Mouse (Mus musculus) forebrain, embryonic 14.5 days (tissue): ENCODE measurements around the gene Robo1. TPM values are rescaled to one million over a fixed set of nuclear protein-coding genes. Genes with fewer than 3 reads are reported as not detected.

Experiments used
- ATAC-seq: fragments of 200-750 bp; cut with Nextera tagmentation; 2 replicates; pipeline ENCODE4 v1.8.0; 2017; ENCODE audit warnings: mild to moderate bottlenecking, moderate library complexity
- DNase-seq: peaks from one replicate; pipeline ENCODE4 v3.0.0-alpha.2; 2015; ENCODE audit warnings: low spot score
- H3K27ac ChIP-seq: fragments of 300-500 bp; sonication (generic); 2 replicates; pipeline ENCODE4 v1.5.1; 2014; ENCODE audit warnings: low read depth, mild to moderate bottlenecking, control low read depth, low read length, moderate library complexity
- H3K27me3 ChIP-seq: fragments of 300-500 bp; sonication (generic); replicated peaks from 2 replicates; pipeline ENCODE4 v1.6.1; 2014; ENCODE audit warnings: low read length, control low read depth, mixed read lengths; ENCODE audit not compliant: control insufficient read depth, insufficient read depth
- H3K36me3 ChIP-seq: fragments of 300-500 bp; sonication (generic); 2 replicates; pipeline ENCODE4 v1.6.1; 2014; ENCODE audit warnings: low read length, control low read depth; ENCODE audit not compliant: control insufficient read depth, insufficient read depth
- H3K4me1 ChIP-seq: fragments of 300-500 bp; sonication (generic); 2 replicates; pipeline ENCODE4 v1.6.1; 2014; ENCODE audit warnings: antibody characterized with exemption, low read length, control low read depth; ENCODE audit not compliant: control insufficient read depth, insufficient read depth
- H3K4me2 ChIP-seq: fragments of 300-500 bp; sonication (generic); 2 replicates; pipeline ENCODE4 v1.6.1; 2014; ENCODE audit warnings: mild to moderate bottlenecking, control low read depth, low read length
- H3K4me3 ChIP-seq: fragments of 300-500 bp; sonication (generic); 2 replicates; pipeline ENCODE4 v1.5.1; 2014; ENCODE audit warnings: low read depth, low read length, control low read depth
- H3K9ac ChIP-seq: fragments of 300-500 bp; sonication (generic); 2 replicates; pipeline ENCODE4 v1.6.1; 2014; ENCODE audit warnings: mild to moderate bottlenecking, low read length, control low read depth, moderate library complexity
- H3K9me3 ChIP-seq: fragments of 300-500 bp; sonication (generic); replicated peaks from 2 replicates; pipeline ENCODE4 v1.6.1; 2016; ENCODE audit warnings: low read length, control low read depth, mixed read lengths; ENCODE audit not compliant: control insufficient read depth
- WGBS: fragments of 180-500 bp; shearing (Covaris S2); extraction: QIAGEN DNeasy Blood & Tissue Kit; methylation state at CpG from one replicate; pipeline ENCODE4 v1.1.7; 2014; 5-methylcytosine and 5-hydroxymethylcytosine counted together
- polyA plus RNA-seq: library from polyadenylated mRNA; unstranded; fragments of >200 nt; fragmentation: Nextera tagmentation; extraction: Ambion mirVana; gene quantifications from 2 replicates; pipeline ENCODE4 v1.2.1, GENCODE M21; 2014

The Robo1 gene
- polyA plus RNA-seq, 1 experiment from 2014 or later, result 37.1 TPM

GRCm38 (mm10) chr16:72356515-72357357 lies 48.6 kb downstream of the Robo1 start:
- H3K4me1 ChIP-seq, result no peaks in the 10 kb centered on the region
- peak; percentile 83 for DNase-seq
- ATAC-seq, result peak; percentile 58; the same call in 1 of the 2 replicates
- no peak overlapping the region for H3K4me3 ChIP-seq
- no peak overlapping the region for H3K9ac ChIP-seq
- H3K27me3 ChIP-seq, result no peaks in the 10 kb centered on the region
- 85% methylated on average over 2 of the region's 2 CpGs for WGBS
- no peak overlapping the region for H3K4me2 ChIP-seq
- H3K9me3 ChIP-seq, result no peaks in the 10 kb centered on the region
- no peak overlapping the region for H3K27ac ChIP-seq
- H3K36me3 ChIP-seq, result no peaks in the 10 kb centered on the region

GRCm38 (mm10) chr16:72376896-72377295 lies 68.8 kb downstream of the Robo1 start:
- Histone ChIP-seq H3K4me3 (no peak overlapping the region), H3K4me1 (no peaks in the 10 kb centered on the region), H3K9ac (no peak overlapping the region), H3K27me3 (no peaks in the 10 kb centered on the region), H3K27ac (no peak overlapping the region), H3K36me3 (no peaks in the 10 kb centered on the region), H3K4me2 (no peak overlapping the region), H3K9me3 (no peaks in the 10 kb centered on the region)
- ATAC-seq, result no peak
- 83% methylated on average over 5 of the region's 5 CpGs for WGBS
- no peak for DNase-seq

GRCm38 (mm10) chr16:72381819-72382218 lies 73.7 kb downstream of the Robo1 start:
- 93% methylated on average over 6 of the region's 6 CpGs for WGBS
- no peak for ATAC-seq

GRCm38 (mm10) chr16:72383566-72383965 lies 75.5 kb downstream of the Robo1 start:
- no peak for ATAC-seq
- Histone ChIP-seq H3K9me3 (no peaks in the 10 kb centered on the region), H3K36me3 (no peaks in the 10 kb centered on the region), H3K4me3 (no peak overlapping the region), H3K4me1 (no peaks in the 10 kb centered on the region), H3K9ac (no peak overlapping the region), H3K4me2 (no peak overlapping the region), H3K27ac (no peak overlapping the region), H3K27me3 (no peaks in the 10 kb centered on the region)
- no peak for DNase-seq
- WGBS, result 85% methylated on average over 1 of the region's 1 CpGs

More at GRCm38 (mm10) chr16:72381819-72382218, 73.7 kb downstream of the Robo1 start:
- Histone ChIP-seq H3K9ac (no peak overlapping the region), H3K4me1 (no peaks in the 10 kb centered on the region), H3K27ac (no peak overlapping the region), H3K4me3 (no peak overlapping the region), H3K36me3 (no peaks in the 10 kb centered on the region), H3K4me2 (no peak overlapping the region), H3K9me3 (no peaks in the 10 kb centered on the region), H3K27me3 (no peaks in the 10 kb centered on the region)
- DNase-seq, result no peak

- Histone ChIP-seq H3K9me3 (no peaks in the 10 kb centered on the region), H3K36me3 (no peaks in the 10 kb centered on the region), H3K4me1 (no peaks in the 10 kb centered on the region), H3K4me3 (no peak overlapping the region), H3K4me2 (no peak overlapping the region), H3K27ac (no peak overlapping the region), H3K27me3 (no peaks in the 10 kb centered on the region), H3K9ac (no peak overlapping the region)
- no peak for DNase-seq
- no peak for ATAC-seq
- 50% methylated on average over 3 of the region's 3 CpGs for WGBS
Observed at GRCm38 (mm10) chr16:72393512-72393911, 85.4 kb downstream of the Robo1 start.

- Histone ChIP-seq H3K9me3 (no peaks in the 10 kb centered on the region), H3K27ac (no peak overlapping the region), H3K4me2 (no peak overlapping the region), H3K4me1 (peaks cover 5% of the 10 kb centered on the region; the same call in 1 of the 2 replicates), H3K9ac (no peak overlapping the region), H3K27me3 (no peaks in the 10 kb centered on the region), H3K36me3 (no peaks in the 10 kb centered on the region), H3K4me3 (no peak overlapping the region)
- peak; percentile 60 for DNase-seq
- 7% methylated on average over 5 of the region's 5 CpGs for WGBS
- ATAC-seq, result peak; percentile 61; the same call in 1 of the 2 replicates
Observed at GRCm38 (mm10) chr16:72398811-72399210, 90.7 kb downstream of the Robo1 start.

GRCm38 (mm10) chr16:72402381-72402780 lies 94.3 kb downstream of the Robo1 start:
- H3K9ac ChIP-seq, result no peak overlapping the region
- no peaks in the 10 kb centered on the region for H3K9me3 ChIP-seq
- H3K4me3 ChIP-seq, result no peak overlapping the region
- H3K4me1 ChIP-seq, result peaks cover 5% of the 10 kb centered on the region; the same call in 1 of the 2 replicates
- H3K27ac ChIP-seq, result no peak overlapping the region
- H3K27me3 ChIP-seq, result no peaks in the 10 kb centered on the region
- WGBS, result 10% methylated on average over 9 of the region's 9 CpGs
- ATAC-seq (peak; percentile 73), DNase-seq (peak; percentile 60)
- H3K4me2 ChIP-seq, result peak overlapping the region; percentile 12; the same call in 1 of the 2 replicates
- H3K36me3 ChIP-seq, result no peaks in the 10 kb centered on the region

- Histone ChIP-seq H3K27me3 (no peaks in the 10 kb centered on the region), H3K4me1 (no peaks in the 10 kb centered on the region), H3K9ac (no peak overlapping the region), H3K4me2 (no peak overlapping the region), H3K9me3 (no peaks in the 10 kb centered on the region), H3K4me3 (no peak overlapping the region), H3K36me3 (no peaks in the 10 kb centered on the region), H3K27ac (no peak overlapping the region)
- ATAC-seq (no peak), DNase-seq (no peak)
- 57% methylated on average over 1 of the region's 1 CpGs for WGBS
Observed at GRCm38 (mm10) chr16:72409820-72410219, 101.7 kb downstream of the Robo1 start.

- Histone ChIP-seq H3K36me3 (no peaks in the 10 kb centered on the region), H3K4me2 (no peak overlapping the region), H3K4me3 (no peak overlapping the region), H3K9ac (no peak overlapping the region), H3K27me3 (no peaks in the 10 kb centered on the region), H3K4me1 (no peaks in the 10 kb centered on the region), H3K9me3 (no peaks in the 10 kb centered on the region), H3K27ac (no peak overlapping the region)
- DNase-seq, result no peak
- no peak for ATAC-seq
- WGBS, result 54% methylated on average over 5 of the region's 5 CpGs
Observed at GRCm38 (mm10) chr16:72411669-72412270, 103.7 kb downstream of the Robo1 start.
